Mouse (Mus musculus) forebrain, embryonic 11.5 days (tissue): ENCODE results near the gene Irak3. TPM values are rescaled to one million over a fixed set of nuclear protein-coding genes. Genes with fewer than 3 reads are reported as not detected.

Experiments used
- ATAC-seq: fragments of 200-750 bp; cut with Nextera tagmentation; replicated peaks from 2 replicates; pipeline ENCODE4 v1.8.0; 2017; ENCODE audit warnings: moderate TSS enrichment; ENCODE audit not compliant: low FRiP score
- DNase-seq: peaks from one replicate; pipeline ENCODE4 v3.0.0-alpha.2; 2017; ENCODE audit warnings: low spot score
- H3K27ac ChIP-seq: fragments of 300-500 bp; sonication (generic); 2 replicates; pipeline ENCODE4 v1.5.1; 2014; ENCODE audit warnings: low read depth, low read length
- H3K27me3 ChIP-seq: fragments of 300-500 bp; sonication (generic); 2 replicates; pipeline ENCODE4 v1.6.1; 2014; ENCODE audit warnings: mild to moderate bottlenecking, low read length, mixed read lengths; ENCODE audit not compliant: control insufficient read depth, insufficient read depth
- H3K36me3 ChIP-seq: fragments of 300-500 bp; sonication (generic); 2 replicates; pipeline ENCODE4 v1.6.1; 2014; ENCODE audit warnings: mild to moderate bottlenecking, low read length, moderate library complexity, mixed read lengths; ENCODE audit not compliant: control insufficient read depth, insufficient read depth
- H3K4me1 ChIP-seq: fragments of 300-500 bp; sonication (generic); replicated peaks from 2 replicates; pipeline ENCODE4 v1.6.1; 2014; ENCODE audit warnings: low read length, mixed read lengths; ENCODE audit not compliant: control insufficient read depth, insufficient read depth
- H3K4me2 ChIP-seq: fragments of 300-500 bp; sonication (generic); 2 replicates; pipeline ENCODE4 v1.6.1; 2014; ENCODE audit warnings: low read depth, mild to moderate bottlenecking, low read length, moderate library complexity, mixed read lengths; ENCODE audit not compliant: severe bottlenecking
- H3K4me3 ChIP-seq: fragments of 300-500 bp; sonication (generic); 2 replicates; pipeline ENCODE4 v1.5.1; 2014; ENCODE audit warnings: low read depth, low read length
- H3K9ac ChIP-seq: fragments of 300-500 bp; sonication (generic); 2 replicates; pipeline ENCODE4 v1.6.1; 2014; ENCODE audit warnings: low read length
- H3K9me3 ChIP-seq: fragments of 300-500 bp; sonication (generic); 2 replicates; pipeline ENCODE4 v1.6.1; 2016; ENCODE audit warnings: low read length, mixed read lengths; ENCODE audit not compliant: control insufficient read depth
- WGBS: fragments of 180-500 bp; shearing (Covaris S2); extraction: QIAGEN DNeasy Blood & Tissue Kit; methylation state at CpG from one replicate; pipeline ENCODE4 v1.1.7; 2014; 5-methylcytosine and 5-hydroxymethylcytosine counted together
- polyA plus RNA-seq: library from polyadenylated mRNA; unstranded; fragments of >200 nt; fragmentation: Nextera tagmentation; extraction: Ambion mirVana; gene quantifications from 2 replicates; pipeline ENCODE4 v1.2.1, GENCODE M21; 2014

Irak3 gene
- polyA plus RNA-seq, 1 experiment from 2014 or later = 0.49 TPM

DNA sequence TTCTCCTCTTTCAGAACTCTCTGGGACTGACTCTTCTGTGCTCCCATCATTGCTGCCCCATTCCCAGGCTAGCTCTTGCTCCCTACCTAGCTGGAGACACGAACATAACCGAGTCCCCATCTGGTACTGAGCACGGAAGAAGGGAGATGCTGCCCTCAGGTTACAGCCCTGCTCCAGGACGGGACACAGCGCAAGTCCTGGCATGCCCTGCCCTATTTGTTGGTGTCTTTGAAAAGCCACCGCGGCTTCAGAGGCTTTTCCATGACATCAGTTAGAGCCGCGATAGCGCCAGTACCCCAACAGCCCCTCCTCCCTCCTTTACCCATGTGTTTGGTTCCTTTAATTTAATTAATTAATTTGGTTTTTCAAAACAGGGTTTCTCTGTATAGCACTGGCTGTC is 39.1 kb downstream of the Irak3 start:
- no peak overlapping the region for H3K4me2 ChIP-seq
- no peaks in the 10 kb centered on the region for H3K9me3 ChIP-seq
- H3K27ac ChIP-seq = no peak overlapping the region
- DNase-seq = no peak
- no peaks in the 10 kb centered on the region for H3K4me1 ChIP-seq
- H3K9ac ChIP-seq = no peak overlapping the region
- H3K36me3 ChIP-seq = no peaks in the 10 kb centered on the region
- H3K4me3 ChIP-seq = no peak overlapping the region
- no peak for ATAC-seq
- 89% methylated on average over 10 of the region's 10 CpGs for WGBS
- H3K27me3 ChIP-seq = no peaks in the 10 kb centered on the region

DNA sequence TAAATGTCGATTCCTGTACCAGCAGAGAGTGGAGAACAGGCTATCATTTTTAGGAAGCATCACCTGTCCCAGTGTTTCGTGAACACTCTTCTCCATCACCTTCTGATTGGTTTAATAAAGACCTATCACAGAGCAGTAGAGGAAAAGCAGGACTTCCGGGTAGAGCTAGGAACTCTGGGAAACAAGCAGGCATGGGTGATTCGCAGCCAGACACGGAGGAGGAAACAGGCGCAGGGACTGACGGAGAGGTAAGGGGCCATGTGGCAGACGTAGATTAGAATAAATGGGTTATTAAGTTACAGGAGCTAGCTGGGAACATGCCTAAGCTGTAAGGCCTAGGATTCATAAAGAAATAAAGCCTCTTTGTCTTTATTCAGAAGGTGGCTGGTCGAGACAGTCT is 41.4 kb downstream of the Irak3 start:
- Histone ChIP-seq H3K36me3 (no peaks in the 10 kb centered on the region), H3K27ac (no peak overlapping the region), H3K9me3 (no peaks in the 10 kb centered on the region), H3K4me1 (no peaks in the 10 kb centered on the region), H3K4me3 (no peak overlapping the region), H3K27me3 (no peaks in the 10 kb centered on the region), H3K9ac (no peak overlapping the region), H3K4me2 (no peak overlapping the region)
- no peak for ATAC-seq
- no peak for DNase-seq
- 90% methylated on average over 9 of the region's 9 CpGs for whole genome bisulfite sequencing

DNA sequence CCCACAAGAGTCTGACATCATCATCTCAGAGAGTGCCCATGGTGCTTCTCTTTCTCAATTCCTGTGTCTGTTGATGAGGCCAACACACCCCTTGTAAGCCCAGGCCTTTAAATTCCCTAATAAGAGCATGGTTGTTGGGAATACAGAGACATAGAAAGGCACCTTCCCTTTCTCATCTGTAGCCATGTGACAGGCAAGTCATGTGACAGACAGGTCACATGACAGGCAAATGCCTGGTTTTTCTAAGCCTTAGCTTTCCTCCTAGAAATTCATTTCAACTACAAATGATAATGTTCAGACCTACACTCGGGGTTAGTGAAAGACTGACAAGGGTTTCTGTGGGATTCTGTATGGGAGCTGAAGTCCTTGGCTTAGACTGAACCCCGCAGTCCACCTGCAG is 48.0 kb downstream of the Irak3 start:
- ATAC-seq (no peak), DNase-seq (no peak)
- WGBS = 91% methylated on average over 2 of the region's 2 CpGs

DNA sequence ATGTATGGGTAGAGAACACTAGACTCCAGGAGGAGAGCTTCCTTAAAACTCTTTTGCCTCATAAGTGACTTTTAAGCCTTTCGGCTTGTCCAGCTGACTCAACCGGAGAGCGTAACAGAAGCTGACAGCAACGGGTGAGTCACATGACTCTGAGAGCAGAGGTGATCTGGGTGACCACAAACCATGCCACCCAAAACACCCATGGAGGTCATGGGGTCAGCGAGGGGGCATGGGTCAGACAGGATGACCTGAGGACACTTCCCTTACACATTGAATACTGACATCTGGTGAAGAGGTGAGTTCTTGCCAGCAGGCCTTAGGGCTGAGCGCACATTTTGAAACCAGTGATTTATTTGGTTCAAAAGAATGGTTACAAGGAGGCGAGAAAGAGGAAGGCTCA is 50.3 kb downstream of the Irak3 start:
- Histone ChIP-seq H3K9ac (no peak overlapping the region), H3K36me3 (no peaks in the 10 kb centered on the region), H3K9me3 (no peaks in the 10 kb centered on the region), H3K4me1 (no peaks in the 10 kb centered on the region), H3K4me2 (no peak overlapping the region), H3K27me3 (no peaks in the 10 kb centered on the region), H3K4me3 (no peak overlapping the region), H3K27ac (no peak overlapping the region)
- no peak for ATAC-seq
- 95% methylated on average over 7 of the region's 7 CpGs for WGBS
- no peak for DNase-seq

More for the DNA sequence above, 48.0 kb downstream of the Irak3 start:
- Histone ChIP-seq H3K9ac (no peak overlapping the region), H3K9me3 (no peaks in the 10 kb centered on the region), H3K4me2 (no peak overlapping the region), H3K27me3 (no peaks in the 10 kb centered on the region), H3K4me1 (no peaks in the 10 kb centered on the region), H3K27ac (no peak overlapping the region), H3K36me3 (no peaks in the 10 kb centered on the region), H3K4me3 (no peak overlapping the region)

DNA sequence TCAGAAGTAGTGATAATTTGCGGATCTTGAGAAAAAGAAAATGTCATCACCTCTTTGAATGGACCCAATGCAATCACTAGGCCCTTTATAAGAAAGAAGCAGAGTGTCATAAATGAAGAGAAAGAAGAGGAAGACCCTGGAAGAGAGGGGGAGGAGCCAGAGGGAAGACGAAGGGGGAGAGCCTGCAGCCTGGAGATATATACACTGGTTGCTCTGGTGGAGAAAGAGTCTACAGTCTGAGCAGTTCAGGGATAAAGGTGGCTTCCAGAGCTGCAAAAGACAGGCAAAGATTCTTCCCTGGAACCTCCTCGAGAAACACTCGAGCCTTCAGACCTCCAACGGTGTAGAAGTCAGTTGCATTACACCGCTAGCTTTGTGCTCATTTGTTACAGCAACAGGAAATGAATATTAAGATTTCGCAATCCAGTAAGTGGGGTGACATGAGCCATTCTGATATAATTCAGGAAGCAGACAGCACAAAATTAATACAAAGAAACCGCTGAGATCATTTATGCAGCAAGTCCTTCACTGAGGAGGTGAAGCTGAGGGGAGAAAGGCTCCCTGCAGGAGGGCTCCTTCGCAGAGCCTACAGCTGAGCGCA is 60.9 kb downstream of the Irak3 start:
- Histone ChIP-seq H3K4me1 (no peaks in the 10 kb centered on the region), H3K27me3 (no peaks in the 10 kb centered on the region), H3K4me3 (no peak overlapping the region), H3K9ac (no peak overlapping the region), H3K4me2 (no peak overlapping the region), H3K36me3 (no peaks in the 10 kb centered on the region), H3K9me3 (peaks cover 4% of the 10 kb centered on the region; the same call in 1 of the 2 replicates), H3K27ac (no peak overlapping the region)
- DNase-seq = no peak
- no peak for ATAC-seq
- 75% methylated on average over 10 of the region's 10 CpGs for WGBS

DNA sequence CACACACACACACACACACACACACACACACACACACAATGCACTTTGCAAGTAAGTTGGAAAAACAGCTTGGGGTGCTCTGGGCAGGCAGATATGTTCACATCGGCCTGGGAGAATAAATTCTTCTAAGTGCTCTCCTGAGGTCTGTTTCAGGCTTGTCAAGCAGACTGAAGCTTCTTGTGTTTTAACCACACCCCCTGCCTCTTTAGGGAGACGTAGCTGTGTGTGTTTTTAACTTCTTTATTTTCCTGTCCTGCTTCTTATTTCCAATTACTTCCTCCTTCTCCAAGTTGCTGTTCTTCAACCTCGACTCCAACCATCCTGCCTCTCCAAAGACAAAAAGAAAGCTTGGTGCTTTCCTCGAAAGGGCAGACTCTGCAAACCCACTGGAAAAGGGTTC is 61.7 kb downstream of the Irak3 start:
- no peak overlapping the region for H3K4me2 ChIP-seq
- peaks cover 4% of the 10 kb centered on the region; the same call in 1 of the 2 replicates for H3K9me3 ChIP-seq
- no peaks in the 10 kb centered on the region for H3K36me3 ChIP-seq
- no peaks in the 10 kb centered on the region for H3K4me1 ChIP-seq
- no peak for DNase-seq
- no peak overlapping the region for H3K27ac ChIP-seq
- ATAC-seq = no peak
- 76% methylated on average over 4 of the region's 4 CpGs for WGBS
- H3K9ac ChIP-seq = no peak overlapping the region
- H3K27me3 ChIP-seq = no peaks in the 10 kb centered on the region
- H3K4me3 ChIP-seq = no peak overlapping the region

DNA sequence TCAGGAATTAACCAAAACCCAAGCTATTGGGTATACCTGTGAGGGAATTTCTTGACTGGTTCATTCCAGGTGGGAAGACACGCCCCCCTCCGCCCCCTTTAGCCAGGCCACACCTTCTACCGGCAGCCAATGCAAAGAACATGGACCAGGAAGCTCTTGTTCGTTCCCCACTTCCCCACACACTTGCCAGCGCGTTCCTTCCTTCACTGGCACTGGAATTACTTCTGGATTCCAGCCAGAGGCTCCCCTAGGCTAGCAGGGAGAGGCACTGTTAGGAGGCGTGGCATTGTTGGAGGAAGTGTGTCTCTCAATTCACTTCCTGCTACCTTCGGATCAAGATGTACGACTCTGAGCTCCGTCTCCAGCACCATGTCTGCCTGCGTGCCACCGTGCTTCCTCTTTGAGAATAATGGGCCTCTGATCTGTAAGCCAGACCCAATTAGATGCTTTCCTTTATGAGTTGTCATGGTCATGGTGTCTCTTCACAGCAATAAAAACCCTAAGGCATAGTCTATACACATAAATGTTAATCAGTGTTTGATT is 65.8 kb downstream of the Irak3 start:
- DNase-seq = no peak

DNA sequence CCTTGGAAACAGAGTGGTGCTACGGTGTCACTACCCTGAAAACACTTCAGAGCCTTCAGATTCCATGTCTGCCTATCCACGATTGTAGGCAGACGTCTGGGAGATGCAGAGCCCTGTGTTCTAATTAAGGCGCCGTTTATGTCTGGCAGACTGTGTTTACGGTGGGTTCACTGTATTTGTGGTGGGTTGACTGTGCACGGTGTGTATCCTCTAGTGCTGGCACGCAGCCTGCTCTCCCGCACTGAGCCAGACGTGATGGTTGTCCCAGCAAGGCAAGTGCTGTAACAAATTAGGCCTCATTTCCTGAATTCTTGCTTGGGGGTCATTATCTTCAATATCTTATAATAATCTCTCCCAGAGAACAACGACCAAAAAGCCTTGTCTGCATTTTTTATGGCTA is 68.2 kb downstream of the Irak3 start:
- Histone ChIP-seq H3K27me3 (no peaks in the 10 kb centered on the region), H3K9me3 (no peaks in the 10 kb centered on the region), H3K9ac (no peak overlapping the region), H3K4me3 (no peak overlapping the region), H3K27ac (no peak overlapping the region), H3K4me2 (no peak overlapping the region), H3K36me3 (no peaks in the 10 kb centered on the region), H3K4me1 (no peaks in the 10 kb centered on the region)
- no peak for DNase-seq
- 80% methylated on average over 11 of the region's 11 CpGs for WGBS
- no peak for ATAC-seq

More for the DNA sequence above, 65.8 kb downstream of the Irak3 start:
- no peak overlapping the region for H3K9ac ChIP-seq
- H3K4me3 ChIP-seq = no peak overlapping the region
- no peak overlapping the region for H3K4me2 ChIP-seq
- ATAC-seq = no peak
- H3K4me1 ChIP-seq = no peaks in the 10 kb centered on the region
- H3K36me3 ChIP-seq = no peaks in the 10 kb centered on the region
- 89% methylated on average over 12 of the region's 12 CpGs for WGBS
- H3K27ac ChIP-seq = no peak overlapping the region
- no peaks in the 10 kb centered on the region for H3K9me3 ChIP-seq
- H3K27me3 ChIP-seq = no peaks in the 10 kb centered on the region

DNA sequence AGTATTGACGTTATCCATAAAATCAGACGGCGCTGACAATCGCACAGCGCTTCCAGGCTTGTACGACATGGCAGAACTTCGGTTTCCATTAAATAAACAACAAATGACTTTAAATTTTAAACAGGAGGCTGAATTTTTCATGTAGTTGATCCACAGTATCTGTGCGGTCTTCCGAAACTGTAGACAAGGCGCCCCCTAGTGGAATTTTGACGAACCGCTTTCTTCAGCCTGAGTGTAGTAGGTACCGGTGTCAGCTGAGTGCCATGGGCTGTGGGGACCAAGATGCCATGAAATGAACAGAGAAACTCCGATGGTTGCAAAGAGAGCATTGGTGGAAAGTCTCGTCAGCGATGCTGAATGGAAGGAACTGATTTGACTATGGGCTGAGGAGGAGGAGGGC is 71.3 kb downstream of the Irak3 start:
- no peak for ATAC-seq
- H3K36me3 ChIP-seq = no peaks in the 10 kb centered on the region
- no peak overlapping the region for H3K27ac ChIP-seq
- no peak overlapping the region for H3K4me3 ChIP-seq
- WGBS = 65% methylated on average over 16 of the region's 16 CpGs
- no peaks in the 10 kb centered on the region for H3K4me1 ChIP-seq
- no peak overlapping the region for H3K4me2 ChIP-seq
- DNase-seq = peak; percentile 77
- no peak overlapping the region for H3K9ac ChIP-seq
- no peaks in the 10 kb centered on the region for H3K9me3 ChIP-seq
- H3K27me3 ChIP-seq = no peaks in the 10 kb centered on the region
